Mouse (Mus musculus): ENCODE measurements around the gene Lmnb2. TPM values are rescaled to one million over a fixed set of nuclear protein-coding genes. Genes with fewer than 3 reads are reported as not detected.

Lmnb2 gene
- polyA plus RNA-seq, 1 experiment from 2014 or later, result 6.9 TPM

DNA sequence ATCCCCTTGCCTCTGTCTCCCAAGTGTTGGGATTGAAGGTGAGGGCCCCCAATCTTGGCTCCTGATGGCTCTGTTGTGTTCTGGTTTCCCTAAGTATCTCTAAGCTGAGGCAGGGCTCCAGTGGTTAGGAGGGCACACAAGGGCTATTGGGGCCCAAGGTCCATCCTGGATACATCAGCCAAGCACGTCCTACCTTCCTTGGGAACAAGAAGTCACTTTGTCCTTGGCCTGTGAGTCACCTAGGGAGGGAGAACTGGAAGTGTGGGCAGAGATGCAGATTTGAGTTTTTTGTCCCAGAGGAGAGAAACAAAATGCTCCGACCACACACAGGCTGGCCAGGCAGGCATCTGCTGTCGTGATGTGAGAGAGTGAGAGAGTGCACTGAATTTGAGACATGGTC is 31.0 kb upstream of the Lmnb2 start:
- Histone ChIP-seq H3K9ac (replicated peaks; ENCODE audit: low read depth) (no peak overlapping the region), H3K36me3 (ENCODE audit: insufficient read depth, low read length) (no peaks in the 10 kb centered on the region), H3K27ac (ENCODE audit: low read length) (no peak overlapping the region), H3K4me1 (ENCODE audit: insufficient read depth, low read depth, low read length) (peaks cover 12% of the 10 kb centered on the region), H3K27me3 (replicated peaks; ENCODE audit: insufficient read depth, low read length) (no peaks in the 10 kb centered on the region), H3K4me2 (replicated peaks; ENCODE audit: low read depth, low read length) (no peak overlapping the region), H3K9me3 (ENCODE audit: low read length) (no peaks in the 10 kb centered on the region), H3K4me3 (ENCODE audit: low read depth, low read length) (no peak overlapping the region)
- ATAC-seq, result no peak
- DNase-seq (ENCODE audit: low spot score), result no peak
- TF ChIP-seq CTCF (IDR thresholded peaks at IDR 0.05) (no peak), EP300 (IDR thresholded peaks at IDR 0.05) (no peak)
- 79% methylated on average over 3 of the region's 3 CpGs for WGBS

DNA sequence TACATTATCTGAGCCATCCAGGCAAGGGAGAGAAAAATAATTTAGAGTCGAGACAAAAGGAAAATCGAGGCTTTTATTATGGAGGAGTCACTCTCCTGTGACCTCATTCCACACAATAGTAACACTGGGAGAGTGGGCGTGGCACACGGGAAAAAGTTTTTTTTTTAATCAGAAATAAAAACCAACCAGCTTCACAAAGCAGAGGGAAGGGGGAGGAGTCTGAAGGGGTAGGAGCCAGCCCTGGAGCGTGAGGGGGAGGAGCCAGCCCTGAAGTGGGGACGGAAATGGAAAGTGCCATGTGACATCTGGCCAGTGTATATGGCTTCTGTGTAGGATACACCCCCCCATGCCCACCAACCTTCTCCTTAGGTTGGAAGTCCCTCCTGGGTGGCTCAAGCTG is 30.5 kb upstream of the Lmnb2 start:
- Histone ChIP-seq H3K9me3 (ENCODE audit: low read length) (no peaks in the 10 kb centered on the region), H3K4me3 (ENCODE audit: low read depth, low read length) (no peak overlapping the region), H3K4me2 (replicated peaks; ENCODE audit: low read depth, low read length) (no peak overlapping the region), H3K27me3 (replicated peaks; ENCODE audit: insufficient read depth, low read length) (no peaks in the 10 kb centered on the region), H3K36me3 (ENCODE audit: insufficient read depth, low read length) (no peaks in the 10 kb centered on the region), H3K4me1 (ENCODE audit: insufficient read depth, low read depth, low read length) (peaks cover 12% of the 10 kb centered on the region), H3K9ac (replicated peaks; ENCODE audit: low read depth) (no peak overlapping the region), H3K27ac (ENCODE audit: low read length) (peak overlapping the region; percentile 15; the same call in 1 of the 2 replicates)
- DNase-seq (ENCODE audit: low spot score), result peak; percentile 92
- ATAC-seq, result peak; percentile 77
- 25% methylated on average over 6 of the region's 6 CpGs for WGBS
- no peak for TF ChIP-seq CTCF (IDR thresholded peaks at IDR 0.05)
- TF ChIP-seq EP300 (IDR thresholded peaks at IDR 0.05), result 0 out of 2 replicates have a peak, but pooled peaks have one; percentile 52

DNA sequence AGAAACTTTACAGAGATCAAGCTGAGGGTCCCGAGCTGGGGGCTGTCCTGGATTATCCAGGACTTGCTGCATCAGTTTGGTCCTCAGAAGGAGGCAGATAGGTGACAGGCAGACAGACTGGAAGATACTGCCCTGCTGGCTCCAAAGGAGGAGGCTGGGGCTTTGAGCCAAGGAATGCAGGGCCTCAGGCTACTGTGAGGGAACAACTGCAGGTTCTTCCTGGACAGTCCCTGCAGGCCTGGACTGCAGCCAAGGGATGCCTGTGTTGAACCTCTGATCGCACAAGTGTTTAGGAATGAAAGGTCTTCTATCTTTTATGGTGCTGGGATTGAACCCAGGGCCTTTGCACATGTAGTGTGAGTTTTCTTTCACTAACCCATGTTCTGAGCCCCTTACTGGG is 29.8 kb upstream of the Lmnb2 start:
- Histone ChIP-seq H3K9ac (replicated peaks; ENCODE audit: low read depth) (no peak overlapping the region), H3K4me1 (ENCODE audit: insufficient read depth, low read depth, low read length) (peaks cover 12% of the 10 kb centered on the region), H3K4me2 (replicated peaks; ENCODE audit: low read depth, low read length) (no peak overlapping the region), H3K27ac (ENCODE audit: low read length) (peak overlapping the region; percentile 15), H3K4me3 (ENCODE audit: low read depth, low read length) (no peak overlapping the region), H3K36me3 (ENCODE audit: insufficient read depth, low read length) (no peaks in the 10 kb centered on the region), H3K27me3 (replicated peaks; ENCODE audit: insufficient read depth, low read length) (no peaks in the 10 kb centered on the region), H3K9me3 (ENCODE audit: low read length) (no peaks in the 10 kb centered on the region)
- DNase-seq (ENCODE audit: low spot score), result peak; percentile 37
- no peak for TF ChIP-seq EP300 (IDR thresholded peaks at IDR 0.05)
- TF ChIP-seq CTCF (IDR thresholded peaks at IDR 0.05), result no peak
- peak; percentile 28; the same call in 1 of the 2 replicates for ATAC-seq
- 21% methylated on average over 2 of the region's 2 CpGs for WGBS

DNA sequence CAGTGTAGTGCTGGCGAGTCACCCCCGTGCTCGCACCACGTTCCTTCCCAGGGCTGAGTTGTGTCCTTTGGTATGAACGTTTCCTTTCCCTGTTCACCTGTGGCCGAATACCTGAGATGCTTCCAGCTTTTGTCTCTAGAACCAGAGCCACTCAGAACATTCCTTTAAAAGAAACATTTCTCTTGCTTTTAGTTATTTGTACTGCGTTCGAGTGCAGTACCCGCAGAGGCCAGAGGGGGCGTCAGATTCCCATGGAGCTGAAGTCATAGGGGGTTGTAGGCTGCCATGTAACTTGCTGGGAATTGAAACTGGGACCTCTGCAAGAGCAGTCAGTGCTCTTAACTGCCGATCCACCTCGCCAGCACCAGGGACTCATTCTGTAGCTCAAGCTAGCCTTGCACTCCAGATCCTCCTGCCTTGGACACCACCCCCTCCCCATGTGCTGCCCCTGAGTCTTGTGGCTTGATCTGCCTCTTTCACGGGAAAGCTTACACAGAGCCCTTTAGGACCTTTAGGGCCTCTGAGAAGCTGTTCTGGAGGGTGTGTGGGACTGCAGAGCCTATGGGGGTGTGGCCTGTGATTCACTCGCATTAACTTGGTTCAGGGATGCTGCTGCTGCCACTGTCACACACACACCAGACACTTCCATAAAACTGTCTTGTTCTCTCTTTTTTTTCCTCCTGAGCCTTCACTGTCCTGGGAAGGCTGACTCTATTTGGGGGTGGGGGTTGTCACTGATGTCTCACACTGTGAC is 28.8 kb upstream of the Lmnb2 start:
- Histone ChIP-seq H3K4me2 (replicated peaks; ENCODE audit: low read depth, low read length) (no peak overlapping the region), H3K27ac (ENCODE audit: low read length) (peak overlapping the region; percentile 15; the same call in 1 of the 2 replicates), H3K9me3 (ENCODE audit: low read length) (no peaks in the 10 kb centered on the region), H3K36me3 (ENCODE audit: insufficient read depth, low read length) (no peaks in the 10 kb centered on the region), H3K9ac (replicated peaks; ENCODE audit: low read depth) (no peak overlapping the region), H3K27me3 (replicated peaks; ENCODE audit: insufficient read depth, low read length) (no peaks in the 10 kb centered on the region), H3K4me3 (ENCODE audit: low read depth, low read length) (no peak overlapping the region), H3K4me1 (ENCODE audit: insufficient read depth, low read depth, low read length) (peaks cover 12% of the 10 kb centered on the region)
- ATAC-seq, result peak; percentile 39
- DNase-seq (ENCODE audit: low spot score), result peak; percentile 60
- WGBS, result 46% methylated on average over 14 of the region's 14 CpGs
- TF ChIP-seq EP300 (IDR thresholded peaks at IDR 0.05) (peak; percentile 54), CTCF (IDR thresholded peaks at IDR 0.05) (peak; percentile 67)

DNA sequence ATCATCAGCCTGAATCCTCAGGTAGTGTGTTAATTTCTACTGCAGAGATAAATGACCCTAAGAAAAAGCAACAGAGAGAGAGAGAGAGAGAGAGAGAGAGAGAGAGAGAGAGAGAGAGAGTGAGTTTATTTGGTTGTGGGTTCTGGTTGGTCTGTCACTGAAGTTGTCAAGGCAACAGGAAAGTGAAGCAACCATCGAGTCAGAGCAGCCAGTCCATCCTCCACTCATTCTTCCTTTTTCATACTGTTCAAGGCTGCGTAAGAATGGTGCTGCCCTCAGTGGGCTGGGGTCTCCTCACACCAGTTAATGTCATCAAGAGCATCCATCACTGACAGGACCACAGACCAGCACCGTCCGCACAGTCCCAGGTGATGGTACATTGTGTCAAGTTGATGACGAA is 26.2 kb upstream of the Lmnb2 start:
- no peak overlapping the region for H3K4me3 ChIP-seq (ENCODE audit: low read depth, low read length)
- ATAC-seq, result no peak
- TF ChIP-seq EP300 (IDR thresholded peaks at IDR 0.05) (no peak), CTCF (IDR thresholded peaks at IDR 0.05) (no peak)
- H3K9me3 ChIP-seq (ENCODE audit: low read length), result no peaks in the 10 kb centered on the region
- no peak overlapping the region for H3K9ac ChIP-seq (replicated peaks; ENCODE audit: low read depth)
- no peaks in the 10 kb centered on the region for H3K36me3 ChIP-seq (ENCODE audit: insufficient read depth, low read length)
- H3K27ac ChIP-seq (ENCODE audit: low read length), result no peak overlapping the region
- H3K27me3 ChIP-seq (replicated peaks; ENCODE audit: insufficient read depth, low read length), result no peaks in the 10 kb centered on the region
- peaks cover 29% of the 10 kb centered on the region for H3K4me1 ChIP-seq (ENCODE audit: insufficient read depth, low read depth, low read length)
- WGBS, result 71% methylated on average over 5 of the region's 5 CpGs
- no peak for DNase-seq (ENCODE audit: low spot score)
- no peak overlapping the region for H3K4me2 ChIP-seq (replicated peaks; ENCODE audit: low read depth, low read length)

DNA sequence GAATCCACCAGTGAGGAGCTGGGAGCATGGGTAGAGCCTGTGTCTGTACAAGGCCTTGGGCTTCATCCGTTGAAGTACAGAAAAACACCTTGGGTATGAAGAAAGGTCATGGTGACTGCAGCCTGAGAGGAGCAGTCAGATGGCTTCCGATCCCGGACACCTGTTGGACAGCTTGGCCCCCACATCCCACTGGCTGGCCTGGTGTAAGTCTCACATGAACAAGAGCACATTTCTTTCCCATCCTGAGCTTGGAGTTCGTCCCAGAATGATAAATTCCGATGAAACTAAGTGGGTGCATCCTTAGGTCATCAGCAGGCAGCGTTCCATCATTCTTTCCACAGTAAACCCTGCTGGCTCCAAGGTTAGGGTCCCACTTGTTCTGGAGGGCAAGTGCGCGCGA is 25.7 kb upstream of the Lmnb2 start:
- Histone ChIP-seq H3K27me3 (replicated peaks; ENCODE audit: insufficient read depth, low read length) (no peaks in the 10 kb centered on the region), H3K27ac (ENCODE audit: low read length) (no peak overlapping the region), H3K4me1 (ENCODE audit: insufficient read depth, low read depth, low read length) (peaks cover 31% of the 10 kb centered on the region), H3K36me3 (ENCODE audit: insufficient read depth, low read length) (no peaks in the 10 kb centered on the region), H3K9me3 (ENCODE audit: low read length) (no peaks in the 10 kb centered on the region), H3K4me3 (ENCODE audit: low read depth, low read length) (no peak overlapping the region), H3K9ac (replicated peaks; ENCODE audit: low read depth) (no peak overlapping the region), H3K4me2 (replicated peaks; ENCODE audit: low read depth, low read length) (no peak overlapping the region)
- ATAC-seq, result no peak
- 56% methylated on average over 9 of the region's 9 CpGs for WGBS
- DNase-seq (ENCODE audit: low spot score), result peak; percentile 7
- TF ChIP-seq CTCF (IDR thresholded peaks at IDR 0.05) (no peak), EP300 (IDR thresholded peaks at IDR 0.05) (no peak)

Measured in lung, postnatal 0 days (tissue).